Mouse (Mus musculus) limb, embryonic 14.5 days (tissue): ENCODE results near the gene Camkk1. TPM values are rescaled to one million over a fixed set of nuclear protein-coding genes. Genes with fewer than 3 reads are reported as not detected.
A peak's percentile ranks its signal among the peaks of the same experiment; 100 is the strongest.

Experiments used
- ATAC-seq: fragments of 200-750 bp; cut with Nextera tagmentation; 2 replicates; pipeline ENCODE4 v1.8.0; 2017; ENCODE audit warnings: low read depth, moderate number of reproducible peaks, moderate TSS enrichment; ENCODE audit not compliant: low FRiP score
- DNase-seq: peaks from one replicate; pipeline ENCODE4 v3.0.0-alpha.2; 2015; ENCODE audit warnings: low spot score
- H3K27ac ChIP-seq: fragments of 300-500 bp; sonication (generic); replicated peaks from 2 replicates; pipeline ENCODE4 v1.5.1; 2014; ENCODE audit warnings: low read depth, mild to moderate bottlenecking, low read length, moderate library complexity, mixed read lengths
- H3K27me3 ChIP-seq: fragments of 300-500 bp; sonication (generic); 2 replicates; pipeline ENCODE4 v1.6.1; 2014; ENCODE audit warnings: low read length, mixed read lengths; ENCODE audit not compliant: control insufficient read depth, insufficient read depth
- H3K36me3 ChIP-seq: fragments of 300-500 bp; sonication (generic); 2 replicates; pipeline ENCODE4 v1.6.1; 2014; ENCODE audit warnings: mild to moderate bottlenecking, low read length, moderate library complexity, mixed read lengths; ENCODE audit not compliant: control insufficient read depth, insufficient read depth
- H3K4me1 ChIP-seq: fragments of 300-500 bp; sonication (generic); 2 replicates; pipeline ENCODE4 v1.6.1; 2014; ENCODE audit warnings: antibody characterized with exemption, low read length, mixed read lengths; ENCODE audit not compliant: control insufficient read depth, insufficient read depth
- H3K4me2 ChIP-seq: fragments of 300-500 bp; sonication (generic); replicated peaks from 2 replicates; pipeline ENCODE4 v1.6.1; 2014; ENCODE audit warnings: low read depth, mild to moderate bottlenecking, low read length, moderate library complexity; ENCODE audit not compliant: severe bottlenecking
- H3K4me3 ChIP-seq: fragments of 300-500 bp; sonication (generic); replicated peaks from 2 replicates; pipeline ENCODE4 v1.5.1; 2014; ENCODE audit warnings: low read length
- H3K9ac ChIP-seq: fragments of 300-500 bp; sonication (generic); 2 replicates; pipeline ENCODE4 v1.6.1; 2014; ENCODE audit warnings: mild to moderate bottlenecking, low read depth, low read length, moderate library complexity; ENCODE audit not compliant: severe bottlenecking
- H3K9me3 ChIP-seq: fragments of 300-500 bp; sonication (generic); 2 replicates; pipeline ENCODE4 v1.6.1; 2016; ENCODE audit warnings: low read length; ENCODE audit not compliant: control insufficient read depth
- POLR2A ChIP-seq: fragments of 200-500 bp; IDR thresholded peaks from 2 replicates; pipeline ENCODE4 v1.8.0; 2012; ENCODE audit warnings: inconsistent platforms, mild to moderate bottlenecking, moderate library complexity, borderline replicate concordance; ENCODE audit not compliant: insufficient read depth, insufficient read length; ENCODE audit errors: extremely low read depth
- WGBS: fragments of 180-500 bp; shearing (Covaris S2); extraction: QIAGEN DNeasy Blood & Tissue Kit; methylation state at CpG from one replicate; pipeline ENCODE4 v1.1.7; 2014; 5-methylcytosine and 5-hydroxymethylcytosine counted together
- polyA plus RNA-seq, 2 experiments: library from polyadenylated mRNA; depleted of rRNA in 1 of 2; stranded (reverse) in 1 of 2; unstranded in 1 of 2; fragments of >200 nt; fragmentation: Nextera tagmentation in 1 of 2; extraction: Ambion mirVana in 1 of 2; gene quantifications; 2 replicates each; pipeline versions ENCODE4 v1.2.1 to v1.2.3; 2012 to 2014

The Camkk1 gene
- polyA plus RNA-seq, 2 experiments = 5.8 to 11.4 TPM

DNA sequence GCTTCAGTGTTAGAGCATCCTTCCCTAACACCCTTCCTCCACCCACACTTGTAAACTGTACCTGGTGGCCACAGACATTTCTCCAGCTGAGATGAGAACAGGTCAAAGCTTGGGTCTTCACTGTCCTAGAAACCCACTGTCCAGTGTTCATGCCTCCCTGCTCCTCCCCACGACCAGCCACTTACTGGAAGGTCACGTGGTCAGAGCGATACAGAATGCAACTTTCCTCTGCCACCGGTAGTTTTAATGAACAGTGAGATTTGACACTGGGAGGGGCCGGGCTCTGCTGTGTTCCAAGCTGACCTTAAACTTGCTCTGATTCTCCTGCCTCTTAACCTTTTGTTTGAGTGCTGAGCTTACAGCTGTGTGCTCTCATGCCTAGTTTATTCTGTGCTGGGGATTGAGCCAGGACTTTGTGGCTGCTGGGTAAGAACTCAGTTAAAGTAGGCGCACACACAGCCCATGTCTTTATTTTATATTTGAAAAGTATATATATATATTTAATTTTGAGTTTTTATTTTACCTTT is 25.5 kb downstream of the Camkk1 start:
- Histone ChIP-seq H3K4me2 (no peak overlapping the region), H3K4me3 (no peak overlapping the region), H3K27ac (no peak overlapping the region), H3K9ac (no peak overlapping the region), H3K36me3 (no peaks in the 10 kb centered on the region), H3K27me3 (no peaks in the 10 kb centered on the region), H3K4me1 (peaks cover 7% of the 10 kb centered on the region), H3K9me3 (no peaks in the 10 kb centered on the region)
- no peak for TF ChIP-seq POLR2A
- WGBS = 39% methylated on average over 6 of the region's 6 CpGs
- ATAC-seq = no peak
- DNase-seq = no peak

GRCm38 (mm10) chr11:73044789-73045188 is 26.0 kb downstream of the Camkk1 start:
- Histone ChIP-seq H3K36me3 (peaks cover under 1% of the 10 kb centered on the region; the same call in 1 of the 2 replicates), H3K9ac (no peak overlapping the region), H3K4me1 (peaks cover 7% of the 10 kb centered on the region), H3K27me3 (no peaks in the 10 kb centered on the region), H3K4me3 (no peak overlapping the region), H3K27ac (no peak overlapping the region), H3K4me2 (no peak overlapping the region), H3K9me3 (no peaks in the 10 kb centered on the region)
- TF ChIP-seq POLR2A = no peak
- 74% methylated on average over 4 of the region's 4 CpGs for WGBS
- no peak for DNase-seq
- no peak for ATAC-seq

DNA sequence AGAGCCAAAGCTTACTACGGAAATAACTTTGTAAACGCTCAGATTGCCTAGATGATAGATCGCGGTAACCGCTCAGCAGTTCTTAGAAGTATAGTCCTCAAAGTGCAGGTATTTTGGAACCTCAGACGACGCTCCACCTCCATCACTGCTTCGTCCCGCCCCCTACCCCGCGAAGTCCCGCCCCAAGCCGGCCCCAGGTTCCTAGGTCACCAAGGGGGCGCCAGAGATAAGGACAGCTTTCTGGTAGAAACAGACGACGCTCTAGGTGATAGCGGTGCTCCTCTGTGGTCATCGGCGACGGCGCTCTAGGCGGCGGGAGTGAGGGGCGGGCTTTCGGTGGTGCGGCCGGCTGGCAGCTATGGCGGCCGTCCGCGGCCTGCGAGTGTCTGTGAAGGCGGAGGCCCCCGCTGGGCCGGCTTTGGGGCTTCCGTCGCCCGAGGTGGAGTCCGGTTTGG is 28.8 kb downstream of the Camkk1 start, which contains the start of gene Ncbp3:
TSS of gene Ncbp3 (plus strand) at position 242 of the 455 bp plus-strand sequence.
- Histone ChIP-seq H3K9me3 (no peaks in the 10 kb centered on the region), H3K9ac (peak within 1 kb of the TSS; percentile 91), H3K36me3 (peaks cover 16% of the 10 kb centered on the region), H3K4me3 (peak within 1 kb of the TSS; percentile 78), H3K4me1 (peaks cover 7% of the 10 kb centered on the region), H3K27me3 (no peaks in the 10 kb centered on the region), H3K4me2 (peak within 1 kb of the TSS; percentile 73), H3K27ac (peak within 1 kb of the TSS; percentile 80)
- peak; percentile 97 for DNase-seq
- TF ChIP-seq POLR2A = peak; percentile 90
- ATAC-seq = peak; percentile 97
- 1% methylated on average over 39 of the region's 39 CpGs for WGBS

GRCm38 (mm10) chr11:73048030-73048876 is 29.4 kb downstream of the Camkk1 start:
- DNase-seq (no peak), ATAC-seq (peak; percentile 46)
- Histone ChIP-seq H3K4me2 (peak overlapping the region; percentile 73), H3K4me3 (peak overlapping the region; percentile 78), H3K9ac (peak overlapping the region; percentile 91), H3K27me3 (no peaks in the 10 kb centered on the region), H3K9me3 (no peaks in the 10 kb centered on the region), H3K4me1 (peaks cover 7% of the 10 kb centered on the region), H3K27ac (peak overlapping the region; percentile 80), H3K36me3 (peaks cover 23% of the 10 kb centered on the region)
- WGBS = 2% methylated on average over 47 of the region's 55 CpGs
- TF ChIP-seq POLR2A = no peak

DNA sequence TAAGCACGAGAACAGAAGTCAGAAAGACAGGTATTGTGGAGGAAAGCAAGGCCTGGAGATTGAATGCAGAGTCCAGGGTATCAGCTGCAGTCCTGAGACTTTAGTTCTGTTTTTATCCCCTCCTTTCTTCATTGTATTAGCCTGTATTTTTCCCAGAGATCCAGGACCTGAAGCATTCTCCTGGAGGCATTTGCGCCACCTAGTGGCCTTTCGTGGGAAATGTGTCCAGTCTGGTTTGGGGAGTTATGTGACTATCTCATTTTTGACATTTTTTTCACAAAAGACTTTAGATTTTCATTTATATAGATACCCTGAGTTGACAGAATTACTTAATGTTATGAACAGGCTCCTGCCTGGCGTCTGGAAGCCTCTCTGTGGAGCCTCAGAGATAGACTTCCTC is 30.5 kb downstream of the Camkk1 start:
- H3K36me3 ChIP-seq = peaks cover 33% of the 10 kb centered on the region
- H3K4me3 ChIP-seq = peak overlapping the region; percentile 78
- 7% methylated on average over 4 of the region's 4 CpGs for WGBS
- peak overlapping the region; percentile 73 for H3K4me2 ChIP-seq
- no peak for ATAC-seq
- TF ChIP-seq POLR2A = no peak
- no peak overlapping the region for H3K9ac ChIP-seq
- no peak overlapping the region for H3K27ac ChIP-seq
- H3K9me3 ChIP-seq = no peaks in the 10 kb centered on the region
- no peaks in the 10 kb centered on the region for H3K27me3 ChIP-seq
- H3K4me1 ChIP-seq = peaks cover 7% of the 10 kb centered on the region
- DNase-seq = peak; percentile 91
